Mouse (Mus musculus): ENCODE measurements around the gene Slc5a4a. TPM values are rescaled to one million over a fixed set of nuclear protein-coding genes. Genes with fewer than 3 reads are reported as not detected.
A peak's percentile ranks its signal among the peaks of the same experiment; 100 is the strongest.

Slc5a4a gene
- total and polyA plus RNA-seq, 3 experiments, result not detected

- in situ Hi-C loops (cut with MboI; ENCODE audit: low pct_ligation_motif_present, low pct_unique_long_range_greater_than_20kb, low sequenced_read_pairs), result no loop called here
- no peak overlapping the region for H3K9ac ChIP-seq (ENCODE audit: insufficient read depth, low read depth)
- H3K27ac ChIP-seq (ENCODE audit: insufficient read depth, low read depth), result no peak overlapping the region
- H3K4me1 ChIP-seq (ENCODE audit: control insufficient read depth in 1 of 2, insufficient read depth in 2 of 2), result no peaks in the 10 kb centered on the region
- no peaks in the 10 kb centered on the region for H3K79me2 ChIP-seq (replicated peaks; ENCODE audit: control insufficient read depth, extremely low read depth, insufficient read depth, poor library complexity, severe bottlenecking)
- H3K27me3 ChIP-seq (replicated peaks), result no peaks in the 10 kb centered on the region
- dilution Hi-C loops (cut with MboI; ENCODE audit: extremely low pct_ligation_motif_present, extremely low pct_unique_long_range_greater_than_20kb, low sequenced_read_pairs), result no loop called here
- H3K4me2 ChIP-seq (ENCODE audit: insufficient read depth, low read depth, poor library complexity, severe bottlenecking), result no peak overlapping the region
- H3K36me3 ChIP-seq (replicated peaks in 1 of 2; ENCODE audit: control insufficient read depth in 1 of 2, insufficient read depth in 1 of 2, low read length in 1 of 2), result peaks cover 0 to 16% of the 10 kb centered on the region in 2 experiments
- peak; percentile 24 for DNase-seq (ENCODE audit: extremely low read depth)
- H3K9me3 ChIP-seq (replicated peaks; ENCODE audit: low read length), result no peaks in the 10 kb centered on the region
- no peak overlapping the region for H3K4me3 ChIP-seq (replicated peaks in 1 of 3; ENCODE audit: low read depth in 2 of 3, low read length in 2 of 3, poor library complexity in 1 of 3)
- TF ChIP-seq NELFE (IDR thresholded peaks at IDR 0.05; ENCODE audit: low read depth, low read length) (no peak), ZC3H11A (IDR thresholded peaks at IDR 0.05; ENCODE audit: low read depth, low read length) (no peak), RAD21 (IDR thresholded peaks at IDR 0.05; ENCODE audit: low read depth, low read length) (peak; percentile 59), IRF4 (IDR thresholded peaks at IDR 0.05; ENCODE audit: low read depth, low read length) (no peak), CHD1 (IDR thresholded peaks at IDR 0.05; ENCODE audit: low read depth, low read length) (no peak), MAZ (IDR thresholded peaks at IDR 0.05; ENCODE audit: low read depth, low read length) (no peak), POLR2AphosphoS2 (IDR thresholded peaks at IDR 0.05; ENCODE audit: low read depth, low read length) (no peak), USF2 (conservative IDR thresholded peaks at IDR 0.05; ENCODE audit: low read depth, low read length) (no peak), CHD2 (IDR thresholded peaks at IDR 0.05; ENCODE audit: low read length) (no peak), SIN3A (IDR thresholded peaks at IDR 0.05; ENCODE audit: low read length) (no peak), KAT2A (IDR thresholded peaks at IDR 0.05; ENCODE audit: insufficient replicate concordance, low read length) (no peak), SMC3 (IDR thresholded peaks at IDR 0.05; ENCODE audit: low read depth, low read length) (peak; percentile 39), UBTF (IDR thresholded peaks at IDR 0.05; ENCODE audit: low read depth, low read length) (no peak), CTCF (conservative IDR thresholded peaks at IDR 0.05 in 1 of 2, IDR thresholded peaks at IDR 0.05 in 1 of 2; ENCODE audit: low read depth in 2 of 2, low read length in 2 of 2) (peak; percentile 33 to 68; a peak in 3 of 4 replicates), MAX (IDR thresholded peaks at IDR 0.05; ENCODE audit: low read length) (no peak), JUN (IDR thresholded peaks at IDR 0.05; ENCODE audit: insufficient read depth, low read depth, low read length) (no peak), JUND (conservative IDR thresholded peaks at IDR 0.05; ENCODE audit: low read depth, low read length) (no peak), ETS1 (conservative IDR thresholded peaks at IDR 0.05; ENCODE audit: low read depth, low read length) (no peak), POLR2A (IDR thresholded peaks at IDR 0.05; ENCODE audit: low read depth, low read length) (no peak), TCF12 (IDR thresholded peaks at IDR 0.05; ENCODE audit: low read depth, low read length) (no peak)
Measured at GRCm38 (mm10) chr10:76229627-76230026, 82.4 kb downstream of the Slc5a4a start.

GRCm38 (mm10) chr10:76237341-76238225 is 90.3 kb downstream of the Slc5a4a start, which contains the start of gene Prmt2:
Gene Prmt2 (minus strand): TSS chr10:76237865.
- dilution Hi-C loops (cut with MboI; ENCODE audit: extremely low pct_ligation_motif_present, extremely low pct_unique_long_range_greater_than_20kb, low sequenced_read_pairs), result no loop called here
- H3K79me2 ChIP-seq (replicated peaks; ENCODE audit: control insufficient read depth, extremely low read depth, insufficient read depth, poor library complexity, severe bottlenecking), result no peaks in the 10 kb centered on the region
- DNase-seq (ENCODE audit: extremely low read depth), result peak; percentile 93
- no peaks in the 10 kb centered on the region for H3K9me3 ChIP-seq (replicated peaks; ENCODE audit: low read length)
- no peaks in the 10 kb centered on the region for H3K27me3 ChIP-seq (replicated peaks)
- peak within 1 kb of the TSS; percentile 59 to 96 (median 84) for H3K4me3 ChIP-seq (replicated peaks in 1 of 3; ENCODE audit: low read depth in 2 of 3, low read length in 2 of 3, poor library complexity in 1 of 3)
- peak within 1 kb of the TSS; percentile 62 for H3K27ac ChIP-seq (ENCODE audit: insufficient read depth, low read depth)
- H3K4me2 ChIP-seq (ENCODE audit: insufficient read depth, low read depth, poor library complexity, severe bottlenecking), result peak within 1 kb of the TSS; percentile 74
- peaks cover 0 to 14% of the 10 kb centered on the region in 2 experiments for H3K36me3 ChIP-seq (replicated peaks in 1 of 2; ENCODE audit: control insufficient read depth in 1 of 2, insufficient read depth in 1 of 2, low read length in 1 of 2)
- H3K4me1 ChIP-seq (ENCODE audit: control insufficient read depth in 1 of 2, insufficient read depth in 2 of 2), result peaks cover 3 to 15% of the 10 kb centered on the region in 2 experiments; a peak in 3 of 4 replicates
- H3K9ac ChIP-seq (ENCODE audit: insufficient read depth, low read depth), result peak within 1 kb of the TSS; percentile 73
- in situ Hi-C loops (cut with MboI; ENCODE audit: low pct_ligation_motif_present, low pct_unique_long_range_greater_than_20kb, low sequenced_read_pairs), result no loop called here
- TF ChIP-seq GABPA (IDR thresholded peaks at IDR 0.05; ENCODE audit: insufficient replicate concordance, low read depth, low read length), result no peak
- no peak for TF ChIP-seq RAD21 (IDR thresholded peaks at IDR 0.05; ENCODE audit: low read depth, low read length)
- TF ChIP-seq MAFK (IDR thresholded peaks at IDR 0.05; ENCODE audit: insufficient replicate concordance, low read length), result no peak
- no peak for TF ChIP-seq SMC3 (IDR thresholded peaks at IDR 0.05; ENCODE audit: low read depth, low read length)
- TF ChIP-seq CTCF (conservative IDR thresholded peaks at IDR 0.05 in 1 of 2, IDR thresholded peaks at IDR 0.05 in 1 of 2; ENCODE audit: low read depth in 2 of 2, low read length in 2 of 2), result peak in 1 of 2 experiments; percentile 21; a peak in 1 of 4 replicates
- peak; percentile 38; the same call in 1 of the 2 replicates for TF ChIP-seq RCOR1 (conservative IDR thresholded peaks at IDR 0.05; ENCODE audit: low read depth, low read length)
- TF ChIP-seq MEF2A (IDR thresholded peaks at IDR 0.05; ENCODE audit: borderline replicate concordance, low read depth, low read length), result no peak
- TF ChIP-seq MYC (IDR thresholded peaks at IDR 0.05; ENCODE audit: low read depth, low read length), result no peak
- peak; percentile 51 for TF ChIP-seq HCFC1 (IDR thresholded peaks at IDR 0.05; ENCODE audit: low read depth, low read length)
- no peak for TF ChIP-seq ZKSCAN1 (IDR thresholded peaks at IDR 0.05; ENCODE audit: borderline replicate concordance, low read depth, low read length)
- no peak for TF ChIP-seq ZC3H11A (IDR thresholded peaks at IDR 0.05; ENCODE audit: low read depth, low read length)
- no peak for TF ChIP-seq PAX5 (IDR thresholded peaks at IDR 0.05; ENCODE audit: low read length)
- no peak for TF ChIP-seq MAZ (IDR thresholded peaks at IDR 0.05; ENCODE audit: low read depth, low read length)
- TF ChIP-seq NRF1 (IDR thresholded peaks at IDR 0.05; ENCODE audit: low read depth, low read length), result peak; percentile 94
- TF ChIP-seq UBTF (IDR thresholded peaks at IDR 0.05; ENCODE audit: low read depth, low read length), result no peak
- TF ChIP-seq ZMIZ1 (IDR thresholded peaks at IDR 0.05; ENCODE audit: low read depth, low read length), result peak; percentile 59

Measured in CH12.LX (cell line).